Comparison of ENCODE assay signal across 10 mouse cellular contexts in the genomic region with DNA sequence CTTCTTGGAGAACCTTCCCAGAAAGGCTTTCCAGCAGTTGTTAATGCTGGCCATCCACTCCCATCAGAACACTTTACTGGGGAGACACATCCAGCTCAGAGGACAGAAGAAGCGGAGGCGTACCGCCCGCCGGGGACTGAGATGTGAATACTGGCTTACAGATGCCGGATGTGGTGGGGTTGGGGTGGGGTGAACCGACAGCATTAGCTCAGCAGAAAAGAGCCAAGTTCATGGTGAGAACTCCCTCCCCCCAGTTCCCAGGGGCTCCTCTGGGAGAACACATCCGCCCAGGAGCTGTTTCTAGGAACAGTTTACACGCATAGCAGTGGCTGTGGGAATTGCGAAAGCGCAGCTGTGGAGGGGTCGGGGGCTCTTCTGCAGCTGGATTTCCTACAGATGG. TPM values are rescaled to one million over a fixed set of nuclear protein-coding genes. Genes with fewer than 3 reads are reported as not detected.
A peak's percentile ranks its signal among the peaks of the same experiment; 100 is the strongest.
DNase-seq lines count a peak whose midpoint lies in the region; ATAC-seq lines count a peak whose summit lies in the region.
"Had no signal": no experiment of that assay in that cellular context is flagged by ENCODE, and none has a peak within 500 bp of the region (broad histone marks: within the 10 kb centered on the region; RNA-seq: fewer than 3 reads in every experiment).

No protein-coding gene starts in this region.

- H3K27me3 ChIP-seq in heart, embryonic 11.5 days (ENCODE audit: control insufficient read depth, insufficient read depth, low read length), result no peaks in the 10 kb centered on the region
- H3K27me3 ChIP-seq in kidney, embryonic 15.5 days, result no peaks in the 10 kb centered on the region
- H3K27me3 ChIP-seq in stomach, embryonic 15.5 days (replicated peaks), result no peaks in the 10 kb centered on the region
- no peaks in the 10 kb centered on the region for H3K27me3 ChIP-seq in forebrain, embryonic 10.5 days (ENCODE audit: poor library complexity, severe bottlenecking)

- no peak for ATAC-seq in heart, embryonic 11.5 days (replicated peaks; ENCODE audit: insufficient number of reproducible peaks, low FRiP score, low TSS enrichment)
- 0 out of 2 replicates have a peak, but pooled peaks have one; percentile 36 for ATAC-seq in kidney, embryonic 15.5 days (replicated peaks; ENCODE audit: low FRiP score)
- peak; percentile 10; the same call in 1 of the 2 replicates for ATAC-seq in stomach, embryonic 15.5 days (ENCODE audit: insufficient read depth, low FRiP score, low read depth)

- H3K36me3 ChIP-seq in heart, embryonic 11.5 days (ENCODE audit: control insufficient read depth, insufficient read depth, low read length), result no peaks in the 10 kb centered on the region
- H3K36me3 ChIP-seq in kidney, embryonic 15.5 days, result 0 out of 2 replicates have a peak, but pooled peaks cover 10% of the 10 kb centered on the region
- H3K36me3 ChIP-seq in stomach, embryonic 15.5 days, result no peaks in the 10 kb centered on the region
- H3K36me3 ChIP-seq in forebrain, embryonic 10.5 days (replicated peaks), result peaks cover 7% of the 10 kb centered on the region; the same call in 1 of the 2 replicates

- DNase-seq in heart, adult 11 months, result peak; percentile 99
- DNase-seq in gastrocnemius, adult 8-10 months (ENCODE audit: low spot score in 2 of 2), result peak; percentile 70 to 77
- no peak for DNase-seq in forebrain, embryonic 10.5 days (ENCODE audit: extremely low spot score, low spot score)
- DNase-seq in ovary, adult 18-20 months (ENCODE audit: low spot score), result no peak
- DNase-seq in right cerebral cortex, postnatal 4 days, result no peak
- DNase-seq: B cell, adult 2 months had no signal

- no peak overlapping the region for H3K4me3 ChIP-seq in heart, embryonic 11.5 days (ENCODE audit: low read depth, low read length)
- no peak overlapping the region for H3K4me3 ChIP-seq in kidney, embryonic 15.5 days (replicated peaks)
- H3K4me3 ChIP-seq in stomach, embryonic 15.5 days (replicated peaks), result no peak overlapping the region
- H3K4me3 ChIP-seq in forebrain, embryonic 10.5 days, result no peak overlapping the region

- no peak overlapping the region for H3K4me2 ChIP-seq in heart, embryonic 11.5 days
- H3K4me2 ChIP-seq in kidney, embryonic 15.5 days, result no peak overlapping the region
- H3K4me2 ChIP-seq in stomach, embryonic 15.5 days, result no peak overlapping the region

- no peak overlapping the region for H3K9ac ChIP-seq in heart, embryonic 11.5 days (ENCODE audit: low read depth, low read length)
- no peak overlapping the region for H3K9ac ChIP-seq in kidney, embryonic 15.5 days
- no peak overlapping the region for H3K9ac ChIP-seq in stomach, embryonic 15.5 days
- H3K9ac ChIP-seq: liver, embryonic 14.5 days had no signal

- H3K27ac ChIP-seq in heart, embryonic 11.5 days (ENCODE audit: low read depth, low read length), result no peak overlapping the region
- H3K27ac ChIP-seq in kidney, embryonic 15.5 days, result peak overlapping the region; percentile 41
- no peak overlapping the region; the same call in 1 of the 2 replicates for H3K27ac ChIP-seq in stomach, embryonic 15.5 days
- H3K27ac ChIP-seq in forebrain, embryonic 10.5 days, result no peak overlapping the region
- H3K27ac ChIP-seq: liver, embryonic 14.5 days had no signal

- no peaks in the 10 kb centered on the region for H3K4me1 ChIP-seq in heart, embryonic 11.5 days (ENCODE audit: control insufficient read depth, insufficient read depth, low read length)
- H3K4me1 ChIP-seq in kidney, embryonic 15.5 days, result peaks cover 8% of the 10 kb centered on the region; the same call in 1 of the 2 replicates
- H3K4me1 ChIP-seq in stomach, embryonic 15.5 days, result no peaks in the 10 kb centered on the region
- H3K4me1 ChIP-seq in forebrain, embryonic 10.5 days, result peaks cover 10% of the 10 kb centered on the region

- H3K9me3 ChIP-seq in heart, embryonic 11.5 days (replicated peaks; ENCODE audit: control insufficient read depth, low read length), result no peaks in the 10 kb centered on the region
- no peaks in the 10 kb centered on the region for H3K9me3 ChIP-seq in kidney, embryonic 15.5 days (replicated peaks)
- H3K9me3 ChIP-seq in stomach, embryonic 15.5 days, result no peaks in the 10 kb centered on the region
- H3K9me3 ChIP-seq in forebrain, embryonic 10.5 days, result no peaks in the 10 kb centered on the region

- WGBS in heart, embryonic 11.5 days (ENCODE audit: insufficient replicate concordance), result 78% methylated on average over 12 of the region's 12 CpGs
- 66% methylated on average over 12 of the region's 12 CpGs for WGBS in kidney, embryonic 15.5 days
- 55% methylated on average over 12 of the region's 12 CpGs for WGBS in stomach, embryonic 15.5 days
- WGBS in forebrain, embryonic 10.5 days, result 93% methylated on average over 12 of the region's 12 CpGs

RNA-seq across cellular contexts. Expression of a gene that starts 24.3 kb away (rescaled TPM):
- 5.0 and 5.1 TPM in 2 replicates for polyA plus RNA-seq in heart, embryonic 11.5 days (2014; fragmentation: Nextera tagmentation; extraction: Ambion mirVana)
- 10 to 100 TPM; 17.6 to 20.2 (median 19.4) TPM for total RNA-seq in gastrocnemius, adult 8-10 months (2022)
- 15.2 and 15.8 TPM in 2 replicates for polyA plus RNA-seq in kidney, embryonic 15.5 days (2015; fragmentation: Nextera tagmentation; extraction: Ambion mirVana)
- 15.5 and 17.9 TPM in 2 replicates for polyA plus RNA-seq in stomach, embryonic 15.5 days (2015; fragmentation: Nextera tagmentation; extraction: Ambion mirVana)
- 8.6 and 9.5 TPM in 2 replicates for polyA plus RNA-seq in forebrain, embryonic 10.5 days (2016; fragmentation: Nextera tagmentation; extraction: Ambion mirVana)

RNA-seq across cellular contexts. Expression of a gene that starts 27.7 kb away (rescaled TPM):
- polyA plus RNA-seq in heart, embryonic 11.5 days (2014; fragmentation: Nextera tagmentation; extraction: Ambion mirVana), result 0.20 and 0.50 TPM in 2 replicates
- total RNA-seq in gastrocnemius, adult 8-10 months (2022), result not detected
- polyA plus RNA-seq in kidney, embryonic 15.5 days (2015; fragmentation: Nextera tagmentation; extraction: Ambion mirVana), result 0.41 and 0.56 TPM in 2 replicates
- 0.54 and 0.62 TPM in 2 replicates for polyA plus RNA-seq in stomach, embryonic 15.5 days (2015; fragmentation: Nextera tagmentation; extraction: Ambion mirVana)
- polyA plus RNA-seq in forebrain, embryonic 10.5 days (2016; fragmentation: Nextera tagmentation; extraction: Ambion mirVana), result 0.77 and 1.0 TPM in 2 replicates

RNA-seq across cellular contexts. Expression of a gene that starts 31.2 kb away (rescaled TPM):
- 781 and 853 TPM in 2 replicates for polyA plus RNA-seq in heart, embryonic 11.5 days (2014; fragmentation: Nextera tagmentation; extraction: Ambion mirVana)
- total RNA-seq in gastrocnemius, adult 8-10 months (2022), result 100 to 1,000 TPM; 528 to 780 (median 621) TPM
- polyA plus RNA-seq in kidney, embryonic 15.5 days (2015; fragmentation: Nextera tagmentation; extraction: Ambion mirVana), result 1,080 and 1,196 TPM in 2 replicates
- polyA plus RNA-seq in stomach, embryonic 15.5 days (2015; fragmentation: Nextera tagmentation; extraction: Ambion mirVana), result 920 and 985 TPM in 2 replicates
- 1,134 and 1,162 TPM in 2 replicates for polyA plus RNA-seq in forebrain, embryonic 10.5 days (2016; fragmentation: Nextera tagmentation; extraction: Ambion mirVana)

Comparison
In these comparisons a context has a peak if more than half of its experiments do, and no peak if none do; other contexts are left out.
1. DNase-seq: peak in heart, adult 11 months (single experiment) and gastrocnemius, adult 8-10 months (2 of 2); none in forebrain, embryonic 10.5 days (single experiment), ovary, adult 18-20 months (single experiment) and right cerebral cortex, postnatal 4 days (single experiment).